Mouse (Mus musculus) erythroblast, embryonic 14.5 days (primary cell): Measurements from ENCODE around the gene Lgr6.

Source experiments
- GATA1 ChIP-seq: IDR thresholded peaks from 2 replicates; pipeline ENCODE4 v1.6.1; 2012; ENCODE audit warnings: low read length, inconsistent platforms, mixed read lengths
- TAL1 ChIP-seq: IDR thresholded peaks from 3 replicates; pipeline ENCODE4 v1.6.1; 2012; ENCODE audit warnings: low read length, inconsistent platforms, mixed read lengths

GRCm38 (mm10) chr1:135064525-135064924, 40.6 kb downstream of the Lgr6 start:
- no peak for TF ChIP-seq TAL1
- no peak for TF ChIP-seq GATA1
